Mouse (Mus musculus): ENCODE measurements around the gene Dnajc19. TPM values are rescaled to one million over a fixed set of nuclear protein-coding genes. Genes with fewer than 3 reads are reported as not detected.

The Dnajc19 gene
- 170 and 172 TPM in 2 replicates for polyA plus RNA-seq (2016; fragmentation: Nextera tagmentation; extraction: Ambion mirVana)

DNA sequence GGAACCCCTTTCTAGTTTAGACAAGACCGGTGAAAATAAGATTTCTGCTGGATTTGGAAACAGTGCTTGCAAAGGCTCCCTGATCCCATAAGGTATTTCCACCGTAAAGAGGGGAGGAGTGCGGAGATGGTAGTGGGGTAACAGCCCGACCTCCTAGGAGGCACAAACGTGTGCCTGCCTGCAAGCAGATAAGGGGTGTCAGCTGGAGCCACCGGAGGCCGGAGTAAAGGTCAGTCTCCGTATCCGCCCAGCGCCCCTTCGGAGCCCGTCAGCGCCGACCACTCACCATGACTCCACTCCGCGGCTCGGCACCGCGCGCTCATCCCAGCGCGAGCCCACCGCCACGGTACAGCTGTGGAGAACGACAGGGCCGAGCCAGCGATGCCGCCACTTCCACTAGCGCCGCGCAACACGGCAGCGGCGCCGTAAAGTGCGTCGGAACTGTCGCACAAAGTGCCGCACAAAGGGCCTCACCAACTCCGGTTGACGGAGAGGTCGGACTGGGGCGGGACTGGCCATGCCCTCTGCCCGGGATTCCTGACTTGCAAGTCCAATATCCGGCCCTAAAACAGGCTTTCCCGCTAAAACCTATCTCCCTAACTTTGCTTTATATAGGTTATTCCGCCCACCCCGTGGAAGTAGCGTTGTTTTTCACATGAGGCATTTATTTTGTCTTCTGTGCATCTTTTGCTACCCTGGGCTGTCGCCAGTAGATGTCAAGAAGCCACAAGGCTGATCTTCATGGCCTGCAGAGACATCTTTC is at the start of gene Dnajc19:
TSS of gene Dnajc19 (minus strand) at position 422 of the 763 bp plus-strand sequence.
- H3K9me3 ChIP-seq, result no peaks in the 10 kb centered on the region
- H3K27ac ChIP-seq (replicated peaks), result peak within 1 kb of the TSS; percentile 89

GRCm38 (mm10) chr3:34129957-34130356 is 48.8 kb upstream of the Dnajc19 start:
- WGBS, result 91% methylated on average over 6 of the region's 6 CpGs
- DNase-seq (ENCODE audit: low spot score), result no peak
- Histone ChIP-seq H3K27ac (replicated peaks) (no peak overlapping the region), H3K9me3 (no peaks in the 10 kb centered on the region), H3K4me1 (no peaks in the 10 kb centered on the region), H3K36me3 (replicated peaks) (no peaks in the 10 kb centered on the region), H3K27me3 (replicated peaks; ENCODE audit: low read depth, poor library complexity, severe bottlenecking) (no peaks in the 10 kb centered on the region), H3K4me3 (no peak overlapping the region)

More for the DNA sequence above, at the start of gene Dnajc19:
- DNase-seq (ENCODE audit: low spot score), result peak; percentile 93
- H3K4me3 ChIP-seq, result peak within 1 kb of the TSS; percentile 84
- no peaks in the 10 kb centered on the region for H3K27me3 ChIP-seq (replicated peaks; ENCODE audit: low read depth, poor library complexity, severe bottlenecking)
- H3K36me3 ChIP-seq (replicated peaks), result peaks cover 23% of the 10 kb centered on the region; the same call in 1 of the 2 replicates
- WGBS, result under 1% methylated on average over 50 of the region's 50 CpGs
- peaks cover 21% of the 10 kb centered on the region for H3K4me1 ChIP-seq

DNA sequence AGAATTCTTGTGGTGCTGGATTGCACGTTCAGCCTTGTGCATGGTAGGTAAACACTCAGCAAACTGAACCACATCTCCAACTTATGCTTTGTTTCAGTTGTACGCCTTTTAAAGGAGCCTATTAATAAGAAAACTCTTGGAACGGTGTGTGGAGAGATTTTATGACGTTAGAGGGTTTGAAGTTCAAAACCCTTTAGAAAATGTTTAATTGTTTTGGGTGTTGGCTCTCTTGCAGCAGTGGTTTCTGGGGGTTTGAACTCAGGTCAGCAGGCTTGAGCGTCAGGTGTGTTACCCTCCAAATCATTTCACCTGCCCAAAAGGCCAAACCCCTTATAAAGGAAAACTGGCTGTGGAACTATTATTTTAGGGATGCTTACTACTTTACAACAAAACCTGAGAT is 40.2 kb upstream of the Dnajc19 start:
- Histone ChIP-seq H3K4me1 (no peaks in the 10 kb centered on the region), H3K27me3 (replicated peaks; ENCODE audit: low read depth, poor library complexity, severe bottlenecking) (no peaks in the 10 kb centered on the region), H3K9me3 (no peaks in the 10 kb centered on the region), H3K36me3 (replicated peaks) (no peaks in the 10 kb centered on the region), H3K27ac (replicated peaks) (no peak overlapping the region), H3K4me3 (no peak overlapping the region)
- DNase-seq (ENCODE audit: low spot score), result no peak
- 89% methylated on average over 5 of the region's 5 CpGs for WGBS

GRCm38 (mm10) chr3:34120791-34121190 is 39.7 kb upstream of the Dnajc19 start:
- no peaks in the 10 kb centered on the region for H3K36me3 ChIP-seq (replicated peaks)
- H3K27ac ChIP-seq (replicated peaks), result no peak overlapping the region
- H3K4me3 ChIP-seq, result no peak overlapping the region
- no peaks in the 10 kb centered on the region for H3K27me3 ChIP-seq (replicated peaks; ENCODE audit: low read depth, poor library complexity, severe bottlenecking)
- H3K9me3 ChIP-seq, result no peaks in the 10 kb centered on the region
- WGBS, result 96% methylated on average over 3 of the region's 3 CpGs
- DNase-seq (ENCODE audit: low spot score), result no peak
- no peaks in the 10 kb centered on the region for H3K4me1 ChIP-seq

- Histone ChIP-seq H3K27ac (replicated peaks) (no peak overlapping the region), H3K4me3 (no peak overlapping the region), H3K4me1 (no peaks in the 10 kb centered on the region), H3K9me3 (no peaks in the 10 kb centered on the region), H3K27me3 (replicated peaks; ENCODE audit: low read depth, poor library complexity, severe bottlenecking) (no peaks in the 10 kb centered on the region), H3K36me3 (replicated peaks) (no peaks in the 10 kb centered on the region)
- WGBS, result 40% methylated on average over 4 of the region's 4 CpGs
- DNase-seq (ENCODE audit: low spot score), result no peak
Measured at GRCm38 (mm10) chr3:34119869-34120268, 38.7 kb upstream of the Dnajc19 start.

- no peaks in the 10 kb centered on the region for H3K4me1 ChIP-seq
- H3K9me3 ChIP-seq, result no peaks in the 10 kb centered on the region
- DNase-seq (ENCODE audit: low spot score), result no peak
- WGBS, result 53% methylated on average over 6 of the region's 6 CpGs
- no peak overlapping the region for H3K4me3 ChIP-seq
- H3K36me3 ChIP-seq (replicated peaks), result no peaks in the 10 kb centered on the region
- H3K27me3 ChIP-seq (replicated peaks; ENCODE audit: low read depth, poor library complexity, severe bottlenecking), result no peaks in the 10 kb centered on the region
- H3K27ac ChIP-seq (replicated peaks), result no peak overlapping the region
Measured at GRCm38 (mm10) chr3:34115806-34116205, 34.7 kb upstream of the Dnajc19 start.

- Histone ChIP-seq H3K4me3 (no peak overlapping the region), H3K9me3 (no peaks in the 10 kb centered on the region), H3K4me1 (no peaks in the 10 kb centered on the region), H3K27me3 (replicated peaks; ENCODE audit: low read depth, poor library complexity, severe bottlenecking) (peaks cover 2% of the 10 kb centered on the region; the same call in 1 of the 2 replicates), H3K36me3 (replicated peaks) (no peaks in the 10 kb centered on the region), H3K27ac (replicated peaks) (no peak overlapping the region)
- no peak for DNase-seq (ENCODE audit: low spot score)
- WGBS, result 81% methylated on average over 11 of the region's 11 CpGs
Measured at GRCm38 (mm10) chr3:34111941-34112685, 31.0 kb upstream of the Dnajc19 start.

DNA sequence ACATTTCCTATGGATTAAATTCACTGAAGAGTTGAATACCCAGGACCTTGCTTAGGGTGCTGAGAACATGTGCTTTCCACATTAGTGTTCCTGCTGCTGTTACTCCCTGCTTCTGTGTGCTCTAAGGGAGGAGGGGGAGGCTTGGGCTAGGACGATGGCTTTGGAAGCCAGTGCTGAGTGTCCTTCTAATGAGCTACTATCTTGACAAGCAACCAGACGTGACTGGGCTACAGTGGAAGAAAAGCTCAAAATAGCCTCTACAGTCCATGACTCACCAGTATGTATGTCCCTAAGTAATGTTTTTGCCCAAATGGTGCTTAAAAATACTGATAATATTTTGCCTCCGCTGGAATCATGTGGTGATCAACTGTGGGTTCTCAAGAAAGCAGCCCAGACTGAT is 26.5 kb upstream of the Dnajc19 start:
- H3K27ac ChIP-seq (replicated peaks), result no peak overlapping the region
- H3K9me3 ChIP-seq, result no peaks in the 10 kb centered on the region
- H3K4me1 ChIP-seq, result no peaks in the 10 kb centered on the region
- peaks cover 29% of the 10 kb centered on the region for H3K27me3 ChIP-seq (replicated peaks; ENCODE audit: low read depth, poor library complexity, severe bottlenecking)
- no peak for DNase-seq (ENCODE audit: low spot score)
- no peaks in the 10 kb centered on the region for H3K36me3 ChIP-seq (replicated peaks)
- WGBS, result 77% methylated on average over 3 of the region's 3 CpGs
- H3K4me3 ChIP-seq, result no peak overlapping the region

DNA sequence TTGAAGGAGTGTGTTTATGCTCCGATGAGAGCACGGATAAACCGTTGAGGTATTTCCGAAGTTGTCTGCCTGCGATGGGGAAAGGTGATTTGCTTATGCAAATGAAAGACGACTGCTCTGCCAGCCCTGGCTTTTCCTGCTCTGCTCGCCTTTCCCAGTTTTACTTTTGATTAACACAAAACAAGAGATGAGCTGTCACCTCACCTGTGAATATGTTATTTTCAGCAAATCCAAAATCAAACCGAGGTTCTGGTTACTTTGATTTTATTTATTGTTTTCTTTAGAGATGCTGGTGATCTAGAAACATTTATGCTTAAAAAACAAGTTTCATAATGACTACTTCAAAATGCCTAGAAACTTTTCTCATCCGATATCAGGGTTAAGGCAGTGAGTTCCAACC is 25.3 kb upstream of the Dnajc19 start:
- H3K27ac ChIP-seq (replicated peaks), result no peak overlapping the region
- no peaks in the 10 kb centered on the region for H3K9me3 ChIP-seq
- H3K36me3 ChIP-seq (replicated peaks), result no peaks in the 10 kb centered on the region
- WGBS, result 21% methylated on average over 9 of the region's 9 CpGs
- H3K27me3 ChIP-seq (replicated peaks; ENCODE audit: low read depth, poor library complexity, severe bottlenecking), result peaks cover 29% of the 10 kb centered on the region
- DNase-seq (ENCODE audit: low spot score), result no peak
- H3K4me3 ChIP-seq, result no peak overlapping the region
- no peaks in the 10 kb centered on the region for H3K4me1 ChIP-seq

GRCm38 (mm10) chr3:34103902-34104672 is 23.0 kb upstream of the Dnajc19 start:
- Histone ChIP-seq H3K27ac (replicated peaks) (no peak overlapping the region), H3K4me3 (no peak overlapping the region), H3K27me3 (replicated peaks; ENCODE audit: low read depth, poor library complexity, severe bottlenecking) (peaks cover 29% of the 10 kb centered on the region), H3K4me1 (no peaks in the 10 kb centered on the region), H3K9me3 (no peaks in the 10 kb centered on the region), H3K36me3 (replicated peaks) (no peaks in the 10 kb centered on the region)
- DNase-seq (ENCODE audit: low spot score), result no peak
- WGBS, result 38% methylated on average over 7 of the region's 7 CpGs

- no peak overlapping the region for H3K4me3 ChIP-seq
- WGBS, result 69% methylated on average over 2 of the region's 2 CpGs
- H3K27me3 ChIP-seq (replicated peaks; ENCODE audit: low read depth, poor library complexity, severe bottlenecking), result peaks cover 29% of the 10 kb centered on the region
- H3K36me3 ChIP-seq (replicated peaks), result no peaks in the 10 kb centered on the region
- no peak for DNase-seq (ENCODE audit: low spot score)
- H3K9me3 ChIP-seq, result no peaks in the 10 kb centered on the region
- H3K4me1 ChIP-seq, result no peaks in the 10 kb centered on the region
- H3K27ac ChIP-seq (replicated peaks), result no peak overlapping the region
Measured at GRCm38 (mm10) chr3:34102891-34103290, 21.8 kb upstream of the Dnajc19 start.

DNA sequence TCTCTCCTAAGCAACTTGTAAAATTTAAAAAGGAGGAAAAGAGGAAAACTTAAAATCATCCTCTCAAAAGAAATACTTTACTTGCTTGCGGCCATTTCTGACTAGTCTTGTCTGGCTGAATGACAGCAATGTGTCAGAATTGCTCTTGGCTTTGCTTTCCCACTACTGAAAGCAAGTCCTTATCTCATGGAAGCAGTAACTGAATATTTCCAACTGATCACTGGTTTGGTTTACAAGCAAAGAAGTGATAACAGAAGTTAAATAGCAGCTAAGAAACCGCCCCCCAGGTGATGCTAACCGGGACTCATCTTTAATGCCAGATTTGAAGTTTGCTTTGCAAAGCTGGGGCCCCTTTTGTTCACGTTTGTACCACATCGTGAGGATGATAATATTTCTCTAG is 2.5 kb upstream of the Dnajc19 start:
- DNase-seq (ENCODE audit: low spot score), result no peak
- Histone ChIP-seq H3K36me3 (replicated peaks) (peaks cover 4% of the 10 kb centered on the region; the same call in 1 of the 2 replicates), H3K27me3 (replicated peaks; ENCODE audit: low read depth, poor library complexity, severe bottlenecking) (no peaks in the 10 kb centered on the region), H3K27ac (replicated peaks) (no peak overlapping the region), H3K4me1 (peaks cover 21% of the 10 kb centered on the region), H3K4me3 (no peak overlapping the region), H3K9me3 (no peaks in the 10 kb centered on the region)
- 77% methylated on average over 5 of the region's 5 CpGs for WGBS

Measured in embryonic facial prominence, embryonic 10.5 days (tissue).